Mouse (Mus musculus): ENCODE data around the gene Stpg3.
"Not testable (repeated sequence)": the region's sequence is repeated elsewhere in the genome, so short reads cannot be mapped to it uniquely, and the experiment has no call there.

DNA sequence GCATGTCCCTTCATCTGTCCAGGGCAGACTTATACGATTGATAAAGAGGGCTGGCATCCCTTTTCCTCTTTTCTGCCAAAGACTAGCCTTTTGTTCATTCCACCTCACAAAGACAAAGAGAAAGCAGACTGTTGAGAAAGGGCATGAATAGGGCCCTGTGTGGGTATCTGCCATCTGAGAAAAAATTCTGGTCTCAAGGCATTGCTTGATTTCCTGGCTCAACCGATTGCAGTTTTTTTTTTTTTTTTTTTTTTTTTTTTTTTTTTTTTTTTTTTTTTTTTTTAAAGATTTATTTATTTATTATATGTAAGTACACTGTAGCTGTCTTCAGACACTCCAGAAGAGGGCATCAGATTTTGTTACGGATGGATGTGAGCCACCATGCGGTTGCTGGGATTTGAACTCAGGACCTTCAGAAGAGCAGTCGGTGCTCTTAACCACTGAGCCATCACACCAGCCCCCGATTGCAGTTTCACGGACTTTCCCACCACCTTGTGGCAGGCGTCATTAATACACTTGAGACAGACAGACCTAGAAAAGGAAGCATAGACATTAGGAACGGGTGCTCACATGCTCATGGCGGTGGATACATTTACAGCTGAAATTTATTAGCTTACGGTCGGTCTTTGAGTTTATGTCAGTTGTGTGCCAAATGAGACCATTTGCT lies 42.1 kb upstream of the Stpg3 start:
- TF ChIP-seq CTCF (IDR thresholded peaks at IDR 0.05; ENCODE audit: low read depth, low read length) = peak; percentile 34
- TF ChIP-seq POLR2A (IDR thresholded peaks at IDR 0.05; ENCODE audit: insufficient read depth, low read length) = not testable (repeated sequence)

Measured in ES-Bruce4 (cell line).